Mouse (Mus musculus) splenic B cell, adult 2 months (primary cell): Measurements from ENCODE around the gene Btbd9.

Source experiments
- DNase-seq: peaks from one replicate; pipeline ENCODE4 v3.0.0-alpha.2; 2011; ENCODE audit warnings: low read depth, low spot score
- H3K27me3 ChIP-seq: 2 replicates; pipeline ENCODE4 v1.6.1; 2012; ENCODE audit warnings: mild to moderate bottlenecking, low read length, moderate library complexity, mixed read lengths; ENCODE audit not compliant: control insufficient read depth, poor library complexity, insufficient read depth, severe bottlenecking
- H3K36me3 ChIP-seq: 2 replicates; pipeline ENCODE4 v1.6.1; 2012; ENCODE audit warnings: mild to moderate bottlenecking, low read length, moderate library complexity, mixed read lengths; ENCODE audit not compliant: control insufficient read depth, poor library complexity, insufficient read depth, severe bottlenecking

Btbd9 gene

GRCm38 (mm10) chr17:30430961-30431640, 145.2 kb downstream of the Btbd9 start:
- Histone ChIP-seq H3K36me3 (no peaks in the 10 kb centered on the region; the same call in 1 of the 2 replicates), H3K27me3 (no peaks in the 10 kb centered on the region)
- DNase-seq, result no peak

- H3K36me3 ChIP-seq, result no peaks in the 10 kb centered on the region
- H3K27me3 ChIP-seq, result no peaks in the 10 kb centered on the region
- DNase-seq, result no peak
Measured at GRCm38 (mm10) chr17:30428661-30429060, 147.6 kb downstream of the Btbd9 start.

GRCm38 (mm10) chr17:30423256-30423852, 152.9 kb downstream of the Btbd9 start:
- H3K27me3 ChIP-seq, result no peaks in the 10 kb centered on the region

GRCm38 (mm10) chr17:30422278-30422677, 154.0 kb downstream of the Btbd9 start:
- Histone ChIP-seq H3K36me3 (no peaks in the 10 kb centered on the region), H3K27me3 (no peaks in the 10 kb centered on the region)
- DNase-seq, result no peak

More at GRCm38 (mm10) chr17:30423256-30423852, 152.9 kb downstream of the Btbd9 start:
- no peak for DNase-seq
- H3K36me3 ChIP-seq, result no peaks in the 10 kb centered on the region

- no peaks in the 10 kb centered on the region for H3K27me3 ChIP-seq
- no peak for DNase-seq
- no peaks in the 10 kb centered on the region for H3K36me3 ChIP-seq
Measured at GRCm38 (mm10) chr17:30421256-30421655, 155.0 kb downstream of the Btbd9 start.

- Histone ChIP-seq H3K36me3 (no peaks in the 10 kb centered on the region), H3K27me3 (no peaks in the 10 kb centered on the region)
- no peak for DNase-seq
Measured at GRCm38 (mm10) chr17:30419494-30419893, 156.8 kb downstream of the Btbd9 start.

- no peak for DNase-seq
- Histone ChIP-seq H3K36me3 (no peaks in the 10 kb centered on the region), H3K27me3 (no peaks in the 10 kb centered on the region)
Measured at GRCm38 (mm10) chr17:30418510-30418909, 157.8 kb downstream of the Btbd9 start.

- DNase-seq, result no peak
- H3K27me3 ChIP-seq, result no peaks in the 10 kb centered on the region
- H3K36me3 ChIP-seq, result no peaks in the 10 kb centered on the region
Measured at GRCm38 (mm10) chr17:30417106-30417505, 159.2 kb downstream of the Btbd9 start.

GRCm38 (mm10) chr17:30415693-30416092, 160.6 kb downstream of the Btbd9 start:
- DNase-seq, result no peak
- Histone ChIP-seq H3K27me3 (no peaks in the 10 kb centered on the region), H3K36me3 (no peaks in the 10 kb centered on the region)

GRCm38 (mm10) chr17:30412991-30413390, 163.3 kb downstream of the Btbd9 start:
- DNase-seq, result no peak
- Histone ChIP-seq H3K36me3 (no peaks in the 10 kb centered on the region), H3K27me3 (no peaks in the 10 kb centered on the region)

- no peak for DNase-seq
- 0 out of 2 replicates have a peak, but pooled peaks cover 1% of the 10 kb centered on the region for H3K36me3 ChIP-seq
- no peaks in the 10 kb centered on the region for H3K27me3 ChIP-seq
Measured at GRCm38 (mm10) chr17:30406002-30406401, 170.3 kb downstream of the Btbd9 start.

- Histone ChIP-seq H3K36me3 (0 out of 2 replicates have a peak, but pooled peaks cover 1% of the 10 kb centered on the region), H3K27me3 (no peaks in the 10 kb centered on the region)
- DNase-seq, result no peak
Measured at GRCm38 (mm10) chr17:30402871-30403270, 173.4 kb downstream of the Btbd9 start.

- no peak for DNase-seq
- H3K27me3 ChIP-seq, result no peaks in the 10 kb centered on the region
Measured at GRCm38 (mm10) chr17:30395261-30395660, 181.0 kb downstream of the Btbd9 start.

GRCm38 (mm10) chr17:30392031-30392430, 184.3 kb downstream of the Btbd9 start:
- no peak for DNase-seq
- no peaks in the 10 kb centered on the region; the same call in 1 of the 2 replicates for H3K36me3 ChIP-seq
- H3K27me3 ChIP-seq, result no peaks in the 10 kb centered on the region

More at GRCm38 (mm10) chr17:30395261-30395660, 181.0 kb downstream of the Btbd9 start:
- no peaks in the 10 kb centered on the region for H3K36me3 ChIP-seq

- no peak for DNase-seq
- H3K36me3 ChIP-seq, result no peaks in the 10 kb centered on the region; the same call in 1 of the 2 replicates
Measured at GRCm38 (mm10) chr17:30391220-30391619, 185.1 kb downstream of the Btbd9 start.

More at GRCm38 (mm10) chr17:30391220-30391619, 185.1 kb downstream of the Btbd9 start:
- no peaks in the 10 kb centered on the region for H3K27me3 ChIP-seq
